Mouse (Mus musculus) 3134 (cell line): ENCODE data around the gene Lrrn3.

Source experiments
- DNase-seq: peaks from one replicate; pipeline ENCODE4 v3.0.0-alpha.2; 2011; ENCODE audit warnings: low spot score; ENCODE audit not compliant: insufficient read length; ENCODE audit errors: extremely low read depth

The Lrrn3 gene

GRCm38 (mm10) chr12:41486331-41486730 lies at the start of gene Lrrn3:
TSS of gene Lrrn3 (minus strand) at chr12:41486431.
- DNase-seq: no peak

- DNase-seq: no peak
Observed at GRCm38 (mm10) chr12:41528410-41528809, 42.2 kb upstream of the Lrrn3 start.

GRCm38 (mm10) chr12:41526688-41527087 lies 40.5 kb upstream of the Lrrn3 start:
- no peak for DNase-seq

GRCm38 (mm10) chr12:41521671-41522070 lies 35.4 kb upstream of the Lrrn3 start:
- DNase-seq: no peak

- DNase-seq: no peak
Observed at GRCm38 (mm10) chr12:41520326-41520725, 34.1 kb upstream of the Lrrn3 start.

GRCm38 (mm10) chr12:41518897-41519296 lies 32.7 kb upstream of the Lrrn3 start:
- DNase-seq: no peak

GRCm38 (mm10) chr12:41510588-41510987 lies 24.4 kb upstream of the Lrrn3 start:
- no peak for DNase-seq

- DNase-seq: no peak
Observed at GRCm38 (mm10) chr12:41508610-41509009, 22.4 kb upstream of the Lrrn3 start.

GRCm38 (mm10) chr12:41500049-41500820 lies 14.0 kb upstream of the Lrrn3 start:
- no peak for DNase-seq

- DNase-seq: no peak
Observed at GRCm38 (mm10) chr12:41494620-41495019, 8.4 kb upstream of the Lrrn3 start.

GRCm38 (mm10) chr12:41487005-41487404 lies 774 bp upstream of the Lrrn3 start:
- peak; percentile 28 for DNase-seq

GRCm38 (mm10) chr12:41485512-41486215 lies 567 bp downstream of the Lrrn3 start:
- DNase-seq: peak; percentile 50

- no peak for DNase-seq
Observed at GRCm38 (mm10) chr12:41484689-41485511, 1.3 kb downstream of the Lrrn3 start.

- DNase-seq: no peak
Observed at GRCm38 (mm10) chr12:41483593-41484451, 2.4 kb downstream of the Lrrn3 start.

- DNase-seq: no peak
Observed at GRCm38 (mm10) chr12:41483091-41483592, 3.1 kb downstream of the Lrrn3 start.

GRCm38 (mm10) chr12:41481486-41481885 lies 4.7 kb downstream of the Lrrn3 start:
- no peak for DNase-seq

GRCm38 (mm10) chr12:41469096-41469801 lies 17.0 kb downstream of the Lrrn3 start:
- no peak for DNase-seq

- no peak for DNase-seq
Observed at GRCm38 (mm10) chr12:41468374-41468991, 17.7 kb downstream of the Lrrn3 start.

- no peak for DNase-seq
Observed at GRCm38 (mm10) chr12:41438446-41438845, 47.8 kb downstream of the Lrrn3 start.
